Mouse (Mus musculus): ENCODE data around the gene Evi2a. TPM values are rescaled to one million over a fixed set of nuclear protein-coding genes. Genes with fewer than 3 reads are reported as not detected.

Evi2a gene
- total and polyA plus RNA-seq, 2 experiments from 2014 or later: 3.0 to 4.5 TPM

GRCm38 (mm10) chr11:79502917-79503316, 27.5 kb downstream of the Evi2a start:
- Histone ChIP-seq H3K9ac (replicated peaks; ENCODE audit: low read length) (peak overlapping the region; percentile 15; the same call in 1 of the 2 replicates), H3K9me3 (ENCODE audit: low read length) (no peaks in the 10 kb centered on the region), H3K36me3 (ENCODE audit: insufficient read depth, low read length) (no peaks in the 10 kb centered on the region), H3K4me1 (ENCODE audit: insufficient read depth, low read length) (0 out of 2 replicates have a peak, but pooled peaks cover 8% of the 10 kb centered on the region), H3K4me3 (ENCODE audit: low read length) (peak overlapping the region; percentile 19), H3K27me3 (ENCODE audit: insufficient read depth, low read length) (no peaks in the 10 kb centered on the region), H3K27ac (peak overlapping the region; percentile 22), H3K4me2 (ENCODE audit: low read depth, low read length) (peak overlapping the region; percentile 42)
- DNase-seq (ENCODE audit: low spot score): peak; percentile 35
- ATAC-seq: peak; percentile 56; the same call in 1 of the 2 replicates
- 18% methylated on average over 2 of the region's 2 CpGs for WGBS
- no peak for TF ChIP-seq CTCF (IDR thresholded peaks at IDR 0.05; ENCODE audit: low read depth)

- ATAC-seq (no peak), DNase-seq (ENCODE audit: low spot score) (peak; percentile 20)
- H3K4me1 ChIP-seq (ENCODE audit: insufficient read depth, low read length): no peaks in the 10 kb centered on the region
- no peaks in the 10 kb centered on the region for H3K9me3 ChIP-seq (ENCODE audit: low read length)
- H3K9ac ChIP-seq (replicated peaks; ENCODE audit: low read length): no peak overlapping the region
- no peak overlapping the region for H3K4me3 ChIP-seq (ENCODE audit: low read length)
- TF ChIP-seq CTCF (IDR thresholded peaks at IDR 0.05; ENCODE audit: low read depth): no peak
- H3K36me3 ChIP-seq (ENCODE audit: insufficient read depth, low read length): no peaks in the 10 kb centered on the region
- peak overlapping the region; percentile 45; the same call in 1 of the 2 replicates for H3K27ac ChIP-seq
- WGBS: 57% methylated on average over 10 of the region's 10 CpGs
- no peaks in the 10 kb centered on the region for H3K27me3 ChIP-seq (ENCODE audit: insufficient read depth, low read length)
- H3K4me2 ChIP-seq (ENCODE audit: low read depth, low read length): peak overlapping the region; percentile 28; the same call in 1 of the 2 replicates
Measured at GRCm38 (mm10) chr11:79494976-79495800, 35.2 kb downstream of the Evi2a start.

GRCm38 (mm10) chr11:79484721-79485120, 45.7 kb downstream of the Evi2a start:
- no peak for TF ChIP-seq CTCF (IDR thresholded peaks at IDR 0.05; ENCODE audit: low read depth)
- no peak for ATAC-seq
- no peaks in the 10 kb centered on the region for H3K27me3 ChIP-seq (ENCODE audit: insufficient read depth, low read length)

GRCm38 (mm10) chr11:79483876-79484528, 46.4 kb downstream of the Evi2a start:
- Histone ChIP-seq H3K4me1 (ENCODE audit: insufficient read depth, low read length) (no peaks in the 10 kb centered on the region), H3K36me3 (ENCODE audit: insufficient read depth, low read length) (peaks cover 11% of the 10 kb centered on the region), H3K27me3 (ENCODE audit: insufficient read depth, low read length) (no peaks in the 10 kb centered on the region), H3K27ac (no peak overlapping the region), H3K4me2 (ENCODE audit: low read depth, low read length) (no peak overlapping the region), H3K9me3 (ENCODE audit: low read length) (no peaks in the 10 kb centered on the region), H3K9ac (replicated peaks; ENCODE audit: low read length) (no peak overlapping the region), H3K4me3 (ENCODE audit: low read length) (no peak overlapping the region)
- DNase-seq (ENCODE audit: low spot score): no peak
- TF ChIP-seq CTCF (IDR thresholded peaks at IDR 0.05; ENCODE audit: low read depth): no peak
- ATAC-seq: no peak
- 88% methylated on average over 7 of the region's 7 CpGs for WGBS

More at GRCm38 (mm10) chr11:79484721-79485120, 45.7 kb downstream of the Evi2a start:
- Histone ChIP-seq H3K9me3 (ENCODE audit: low read length) (no peaks in the 10 kb centered on the region), H3K4me1 (ENCODE audit: insufficient read depth, low read length) (no peaks in the 10 kb centered on the region), H3K4me3 (ENCODE audit: low read length) (no peak overlapping the region), H3K4me2 (ENCODE audit: low read depth, low read length) (no peak overlapping the region), H3K36me3 (ENCODE audit: insufficient read depth, low read length) (peaks cover 17% of the 10 kb centered on the region), H3K9ac (replicated peaks; ENCODE audit: low read length) (no peak overlapping the region), H3K27ac (no peak overlapping the region)
- no peak for DNase-seq (ENCODE audit: low spot score)

- WGBS: 90% methylated on average over 6 of the region's 6 CpGs
- DNase-seq (ENCODE audit: low spot score): no peak
- Histone ChIP-seq H3K36me3 (ENCODE audit: insufficient read depth, low read length) (peaks cover 10% of the 10 kb centered on the region), H3K4me1 (ENCODE audit: insufficient read depth, low read length) (no peaks in the 10 kb centered on the region), H3K9ac (replicated peaks; ENCODE audit: low read length) (no peak overlapping the region), H3K4me3 (ENCODE audit: low read length) (no peak overlapping the region), H3K27me3 (ENCODE audit: insufficient read depth, low read length) (no peaks in the 10 kb centered on the region), H3K4me2 (ENCODE audit: low read depth, low read length) (no peak overlapping the region), H3K27ac (no peak overlapping the region), H3K9me3 (ENCODE audit: low read length) (no peaks in the 10 kb centered on the region)
- no peak for TF ChIP-seq CTCF (IDR thresholded peaks at IDR 0.05; ENCODE audit: low read depth)
- no peak for ATAC-seq
Measured at GRCm38 (mm10) chr11:79483392-79483791, 47.0 kb downstream of the Evi2a start.

Other genes with a start within 250 kb of the Evi2a start
- not detected in 2 replicates for gene Gm9964, start 233.7 kb downstream of the Evi2a start, total RNA-seq (2014; rRNA removed)
- gene Gm9964, start 233.7 kb downstream of the Evi2a start, polyA plus RNA-seq (2015; fragmentation: Nextera tagmentation; extraction: Ambion mirVana): not detected in 2 replicates
- gene Nf1, start 190.9 kb downstream of the Evi2a start, total RNA-seq (2014; rRNA removed): 68.4 and 73.6 TPM in 2 replicates
- 7.3 and 8.7 TPM in 2 replicates for gene Nf1, start 190.9 kb downstream of the Evi2a start, polyA plus RNA-seq (2015; fragmentation: Nextera tagmentation; extraction: Ambion mirVana)
- 21.0 and 27.7 TPM in 2 replicates for gene Omg, start 26.5 kb downstream of the Evi2a start, total RNA-seq (2014; rRNA removed)
- 33.2 and 34.8 TPM in 2 replicates for gene Omg, start 26.5 kb downstream of the Evi2a start, polyA plus RNA-seq (2015; fragmentation: Nextera tagmentation; extraction: Ambion mirVana)
- gene Evi2b, start 6.8 kb downstream of the Evi2a start, total RNA-seq (2014; rRNA removed): not detected in 2 replicates
- gene Evi2b, start 6.8 kb downstream of the Evi2a start, polyA plus RNA-seq (2015; fragmentation: Nextera tagmentation; extraction: Ambion mirVana): 0.25 and 0.52 TPM in 2 replicates
- gene Evi2, start within 50 bp of the Evi2a start, total RNA-seq (2014; rRNA removed): 0.11 and 0.16 TPM in 2 replicates
- 0.21 and 0.54 TPM in 2 replicates for gene Evi2, start within 50 bp of the Evi2a start, polyA plus RNA-seq (2015; fragmentation: Nextera tagmentation; extraction: Ambion mirVana)
- gene Rab11fip4, start 60.6 kb upstream of the Evi2a start, total RNA-seq (2014; rRNA removed): 66.4 and 69.3 TPM in 2 replicates
- 17.3 and 17.4 TPM in 2 replicates for gene Rab11fip4, start 60.6 kb upstream of the Evi2a start, polyA plus RNA-seq (2015; fragmentation: Nextera tagmentation; extraction: Ambion mirVana)

All from hindbrain, postnatal 0 days (tissue).